Mouse (Mus musculus) liver, adult 2 months (tissue): ENCODE results near the gene Arhgap8.

Experiments
- CTCF ChIP-seq: fragments of 200-500 bp; IDR thresholded peaks from 2 replicates; pipeline ENCODE4 v1.5.1; 2011; ENCODE audit warnings: low read depth, low read length, control low read depth
- POLR2A ChIP-seq: fragments of 200-500 bp; IDR thresholded peaks from 2 replicates; pipeline ENCODE4 v1.6.1; 2011; ENCODE audit warnings: low read length, control low read depth; ENCODE audit not compliant: insufficient read depth; ENCODE audit errors: extremely low read depth

- TF ChIP-seq CTCF, result no peak
- no peak for TF ChIP-seq POLR2A
Observed at GRCm38 (mm10) chr15:84738246-84738645, 18.4 kb downstream of the Arhgap8 start.
